8 mouse cellular contexts compared by ENCODE assay signal in genomic region chr13:63719351-63720207, GRCm38 (mm10).
DNase-seq lines count a peak whose midpoint lies in the region; ATAC-seq and TF ChIP-seq lines count a peak whose summit lies in the region.

No protein-coding gene starts in this region.

- no peak for DNase-seq in heart, adult 2 months
- DNase-seq in forebrain, postnatal 0 days: no peak
- DNase-seq in cerebellum, adult 2 months: no peak
- DNase-seq in right cerebral cortex, adult 2 months (ENCODE audit: low spot score in 2 of 2): no peak

- TF ChIP-seq EP300 in heart, adult 2 months (IDR thresholded peaks at IDR 0.05; ENCODE audit: insufficient read depth, low read depth, low read length): no peak

- 22% methylated on average over 8 of the region's 8 CpGs for WGBS in heart, embryonic 13.5 days
- 40% methylated on average over 8 of the region's 8 CpGs for WGBS in heart, adult 2 months
- WGBS in forebrain, postnatal 0 days: 26% methylated on average over 8 of the region's 8 CpGs
- 10% methylated on average over 8 of the region's 8 CpGs for WGBS in limb, embryonic 12.5 days
- WGBS in midbrain, embryonic 12.5 days: 25% methylated on average over 8 of the region's 8 CpGs
- 16% methylated on average over 8 of the region's 8 CpGs for WGBS in cerebellum, adult 2 months
- WGBS in neural tube, embryonic 15.5 days: 25% methylated on average over 8 of the region's 8 CpGs

- H3K4me1 ChIP-seq in heart, embryonic 13.5 days: peaks cover 36% of the 10 kb centered on the region
- H3K4me1 ChIP-seq in heart, adult 2 months (ENCODE audit: control insufficient read depth, insufficient read depth, low read length): peaks cover 4% of the 10 kb centered on the region
- no peaks in the 10 kb centered on the region for H3K4me1 ChIP-seq in forebrain, postnatal 0 days (ENCODE audit: insufficient read depth)
- H3K4me1 ChIP-seq in limb, embryonic 12.5 days (replicated peaks): peaks cover 25% of the 10 kb centered on the region
- peaks cover 10% of the 10 kb centered on the region for H3K4me1 ChIP-seq in midbrain, embryonic 12.5 days
- peaks cover 3% of the 10 kb centered on the region; the same call in 1 of the 2 replicates for H3K4me1 ChIP-seq in cerebellum, adult 2 months (ENCODE audit: control insufficient read depth, insufficient read depth, low read length)
- H3K4me1 ChIP-seq in neural tube, embryonic 15.5 days: peaks cover 16% of the 10 kb centered on the region

- no peak overlapping the region for H3K4me3 ChIP-seq in heart, embryonic 13.5 days
- no peak overlapping the region for H3K4me3 ChIP-seq in heart, adult 2 months
- no peak overlapping the region for H3K4me3 ChIP-seq in forebrain, postnatal 0 days (ENCODE audit: low read depth, low read length)
- H3K4me3 ChIP-seq in limb, embryonic 12.5 days (replicated peaks): no peak overlapping the region
- H3K4me3 ChIP-seq in midbrain, embryonic 12.5 days: no peak overlapping the region
- H3K4me3 ChIP-seq in cerebellum, adult 2 months (replicated peaks; ENCODE audit: insufficient read depth, low read depth, low read length): no peak overlapping the region
- no peak overlapping the region for H3K4me3 ChIP-seq in neural tube, embryonic 15.5 days (replicated peaks)

- no peaks in the 10 kb centered on the region for H3K9me3 ChIP-seq in heart, embryonic 13.5 days
- no peaks in the 10 kb centered on the region for H3K9me3 ChIP-seq in forebrain, postnatal 0 days (ENCODE audit: low read length)
- no peaks in the 10 kb centered on the region for H3K9me3 ChIP-seq in limb, embryonic 12.5 days
- no peaks in the 10 kb centered on the region for H3K9me3 ChIP-seq in midbrain, embryonic 12.5 days
- no peaks in the 10 kb centered on the region for H3K9me3 ChIP-seq in neural tube, embryonic 15.5 days (replicated peaks)

- no peaks in the 10 kb centered on the region for H3K27me3 ChIP-seq in heart, embryonic 13.5 days (replicated peaks)
- no peaks in the 10 kb centered on the region for H3K27me3 ChIP-seq in heart, adult 2 months (ENCODE audit: control insufficient read depth, insufficient read depth, low read length)
- H3K27me3 ChIP-seq in forebrain, postnatal 0 days (ENCODE audit: insufficient read depth, low read length): no peaks in the 10 kb centered on the region
- H3K27me3 ChIP-seq in limb, embryonic 12.5 days: peaks cover 7% of the 10 kb centered on the region
- H3K27me3 ChIP-seq in midbrain, embryonic 12.5 days: 0 out of 2 replicates have a peak, but pooled peaks cover 8% of the 10 kb centered on the region
- H3K27me3 ChIP-seq in cerebellum, adult 2 months (ENCODE audit: control insufficient read depth, insufficient read depth, low read length): no peaks in the 10 kb centered on the region
- H3K27me3 ChIP-seq in neural tube, embryonic 15.5 days (replicated peaks): no peaks in the 10 kb centered on the region

- no peak overlapping the region for H3K9ac ChIP-seq in heart, embryonic 13.5 days
- H3K9ac ChIP-seq in heart, adult 2 months (ENCODE audit: low read depth, low read length): no peak overlapping the region
- H3K9ac ChIP-seq in forebrain, postnatal 0 days: no peak overlapping the region
- H3K9ac ChIP-seq in limb, embryonic 12.5 days (replicated peaks): no peak overlapping the region
- no peak overlapping the region for H3K9ac ChIP-seq in midbrain, embryonic 12.5 days (replicated peaks)
- no peak overlapping the region for H3K9ac ChIP-seq in neural tube, embryonic 15.5 days (replicated peaks)

- no peaks in the 10 kb centered on the region for H3K36me3 ChIP-seq in heart, embryonic 13.5 days
- H3K36me3 ChIP-seq in heart, adult 2 months (ENCODE audit: control insufficient read depth, insufficient read depth, low read length): no peaks in the 10 kb centered on the region
- no peaks in the 10 kb centered on the region for H3K36me3 ChIP-seq in forebrain, postnatal 0 days (ENCODE audit: insufficient read depth)
- H3K36me3 ChIP-seq in limb, embryonic 12.5 days: no peaks in the 10 kb centered on the region
- H3K36me3 ChIP-seq in midbrain, embryonic 12.5 days: no peaks in the 10 kb centered on the region
- no peaks in the 10 kb centered on the region for H3K36me3 ChIP-seq in neural tube, embryonic 15.5 days

- TF ChIP-seq POLR2A in heart, adult 2 months (IDR thresholded peaks at IDR 0.05; ENCODE audit: insufficient read depth, low read depth, low read length): no peak
- TF ChIP-seq POLR2A in cerebellum, adult 2 months (IDR thresholded peaks at IDR 0.05; ENCODE audit: borderline replicate concordance, insufficient read depth, low read length): no peak

- no peak for TF ChIP-seq CTCF in heart, adult 2 months (IDR thresholded peaks at IDR 0.05)
- no peak for TF ChIP-seq CTCF in forebrain, postnatal 0 days (IDR thresholded peaks at IDR 0.05; ENCODE audit: low read depth)
- no peak for TF ChIP-seq CTCF in cerebellum, adult 2 months (IDR thresholded peaks at IDR 0.05; ENCODE audit: borderline replicate concordance, insufficient read depth, low read depth, low read length)

- intact Hi-C loops in heart, adult 2 months (cut with DNase I): no loop called here

- H3K79me2 ChIP-seq in heart, adult 2 months (replicated peaks; ENCODE audit: control insufficient read depth, insufficient read depth, low read length): no peaks in the 10 kb centered on the region

- ATAC-seq in heart, embryonic 13.5 days (ENCODE audit: extremely low read depth, insufficient number of reproducible peaks, low FRiP score, low TSS enrichment): no peak
- peak; percentile 34 for ATAC-seq in forebrain, postnatal 0 days
- ATAC-seq in limb, embryonic 12.5 days (ENCODE audit: insufficient number of reproducible peaks, insufficient read depth, low FRiP score, low TSS enrichment, low read depth): 0 out of 2 replicates have a peak, but pooled peaks have one; percentile 39
- peak; percentile 62; the same call in 1 of the 2 replicates for ATAC-seq in midbrain, embryonic 12.5 days (ENCODE audit: low FRiP score, low read depth)
- ATAC-seq in neural tube, embryonic 15.5 days (ENCODE audit: low FRiP score): no peak

- H3K27ac ChIP-seq in heart, embryonic 13.5 days (replicated peaks): peak overlapping the region; percentile 63
- no peak overlapping the region for H3K27ac ChIP-seq in heart, adult 2 months
- H3K27ac ChIP-seq in forebrain, postnatal 0 days (ENCODE audit: low read depth, low read length): no peak overlapping the region
- peak overlapping the region; percentile 41; the same call in 1 of the 2 replicates for H3K27ac ChIP-seq in limb, embryonic 12.5 days
- no peak overlapping the region for H3K27ac ChIP-seq in midbrain, embryonic 12.5 days (replicated peaks)
- H3K27ac ChIP-seq in cerebellum, adult 2 months (ENCODE audit: insufficient read depth, low read length): no peak overlapping the region
- no peak overlapping the region for H3K27ac ChIP-seq in neural tube, embryonic 15.5 days (replicated peaks)

- 0 out of 2 replicates have a peak overlapping the region, but pooled peaks have one; percentile 7 for H3K4me2 ChIP-seq in heart, embryonic 13.5 days
- H3K4me2 ChIP-seq in forebrain, postnatal 0 days (ENCODE audit: low read depth): no peak overlapping the region
- no peak overlapping the region for H3K4me2 ChIP-seq in limb, embryonic 12.5 days
- H3K4me2 ChIP-seq in midbrain, embryonic 12.5 days (replicated peaks): no peak overlapping the region
- H3K4me2 ChIP-seq in neural tube, embryonic 15.5 days: no peak overlapping the region

Comparison
In these comparisons a context has a peak if more than half of its experiments do, and no peak if none do; other contexts are left out.
1. H3K27ac ChIP-seq: peak in heart, embryonic 13.5 days (single experiment) and limb, embryonic 12.5 days (single experiment); none in heart, adult 2 months (single experiment), forebrain, postnatal 0 days (single experiment), midbrain, embryonic 12.5 days (single experiment), cerebellum, adult 2 months (single experiment) and neural tube, embryonic 15.5 days (single experiment).
2. ATAC-seq: peak in forebrain, postnatal 0 days (single experiment), limb, embryonic 12.5 days (single experiment) and midbrain, embryonic 12.5 days (single experiment); none in heart, embryonic 13.5 days (single experiment) and neural tube, embryonic 15.5 days (single experiment).